Mouse (Mus musculus) heart, postnatal 0 days (tissue): ENCODE measurements around the gene Lrrc3. TPM values are rescaled to one million over a fixed set of nuclear protein-coding genes. Genes with fewer than 3 reads are reported as not detected.

Source experiments
- ATAC-seq: fragments of 200-750 bp; cut with Nextera tagmentation; 2 replicates; pipeline ENCODE4 v1.8.0; 2017; ENCODE audit warnings: low read depth, moderate number of reproducible peaks, moderate library complexity; ENCODE audit not compliant: insufficient read depth
- DNase-seq: peaks from one replicate; pipeline ENCODE4 v3.0.0-alpha.2; 2016; ENCODE audit warnings: low spot score
- H3K27ac ChIP-seq: fragments of 300-500 bp; sonication (generic); 2 replicates; pipeline ENCODE4 v1.5.1; 2014; ENCODE audit warnings: low read depth, mild to moderate bottlenecking
- H3K27me3 ChIP-seq: fragments of 300-500 bp; sonication (generic); 2 replicates; pipeline ENCODE4 v1.6.1; 2014; ENCODE audit warnings: low read length, mixed read lengths; ENCODE audit not compliant: control insufficient read depth, insufficient read depth
- H3K36me3 ChIP-seq: fragments of 300-500 bp; sonication (generic); replicated peaks from 2 replicates; pipeline ENCODE4 v1.6.1; 2014; ENCODE audit warnings: low read length, mixed read lengths; ENCODE audit not compliant: control insufficient read depth, insufficient read depth
- H3K4me1 ChIP-seq: fragments of 300-500 bp; sonication (generic); 2 replicates; pipeline ENCODE4 v1.6.1; 2014; ENCODE audit warnings: antibody characterized with exemption; ENCODE audit not compliant: control insufficient read depth, insufficient read depth
- H3K4me2 ChIP-seq: fragments of 300-500 bp; sonication (generic); 2 replicates; pipeline ENCODE4 v1.6.1; 2014; ENCODE audit warnings: low read depth, mild to moderate bottlenecking, low read length, moderate library complexity
- H3K4me3 ChIP-seq: fragments of 300-500 bp; sonication (generic); 2 replicates; pipeline ENCODE4 v1.5.1; 2014; ENCODE audit warnings: low read depth, low read length
- H3K9ac ChIP-seq: fragments of 300-500 bp; sonication (generic); replicated peaks from 2 replicates; pipeline ENCODE4 v1.6.1; 2014; ENCODE audit warnings: low read depth, low read length, mixed read lengths
- H3K9me3 ChIP-seq: fragments of 300-500 bp; sonication (generic); replicated peaks from 2 replicates; pipeline ENCODE4 v1.6.1; 2016; ENCODE audit warnings: low read length; ENCODE audit not compliant: control insufficient read depth
- CTCF ChIP-seq: IDR thresholded peaks from 2 replicates; pipeline ENCODE4 v1.5.1; 2016; ENCODE audit warnings: antibody characterized with exemption, control low read depth, low read depth
- EP300 ChIP-seq: IDR thresholded peaks from 2 replicates; pipeline ENCODE4 v1.6.1; 2016; ENCODE audit warnings: antibody characterized with exemption, low read depth
- WGBS: fragments of 180-500 bp; shearing (Covaris S2); extraction: QIAGEN DNeasy Blood & Tissue Kit; methylation state at CpG from one replicate; pipeline ENCODE4 v1.1.7; 2014; 5-methylcytosine and 5-hydroxymethylcytosine counted together
- polyA plus RNA-seq: library from polyadenylated mRNA; unstranded; fragments of >200 nt; fragmentation: Nextera tagmentation; extraction: Ambion mirVana; gene quantifications from 2 replicates; pipeline ENCODE4 v1.2.1, GENCODE M21; 2015
- total RNA-seq: library from RNA; depleted of rRNA; stranded (reverse); fragments of >200 nt; gene quantifications from 2 replicates; pipeline ENCODE4 v1.2.3, GENCODE M21; 2014; ENCODE audit warnings: low replicate concordance

Lrrc3 gene
- total and polyA plus RNA-seq, 2 experiments from 2014 or later = 0.63 to 2.5 TPM

- 5% methylated on average over 14 of the region's 14 CpGs for WGBS
- Histone ChIP-seq H3K4me3 (peak overlapping the region; percentile 59), H3K36me3 (no peaks in the 10 kb centered on the region), H3K4me2 (peak overlapping the region; percentile 98), H3K4me1 (0 out of 2 replicates have a peak, but pooled peaks cover 6% of the 10 kb centered on the region), H3K27me3 (peaks cover 24% of the 10 kb centered on the region), H3K27ac (no peak overlapping the region), H3K9ac (peak overlapping the region; percentile 37), H3K9me3 (0 out of 2 replicates have a peak, but pooled peaks cover 8% of the 10 kb centered on the region)
- no peak for DNase-seq
- TF ChIP-seq CTCF (no peak), EP300 (no peak)
- ATAC-seq = peak; percentile 32; the same call in 1 of the 2 replicates
These were observed 495 bp downstream of the Lrrc3 start for GRCm38 (mm10) chr10:77901871-77902210.

GRCm38 (mm10) chr10:77900903-77901818 is 1.2 kb downstream of the Lrrc3 start:
- H3K27me3 ChIP-seq = peaks cover 24% of the 10 kb centered on the region
- 0 out of 2 replicates have a peak, but pooled peaks cover 6% of the 10 kb centered on the region for H3K4me1 ChIP-seq
- H3K4me3 ChIP-seq = no peak overlapping the region
- no peaks in the 10 kb centered on the region for H3K36me3 ChIP-seq
- H3K9ac ChIP-seq = no peak overlapping the region
- no peak for ATAC-seq
- TF ChIP-seq CTCF (no peak), EP300 (no peak)
- 0 out of 2 replicates have a peak, but pooled peaks cover 8% of the 10 kb centered on the region for H3K9me3 ChIP-seq
- no peak for DNase-seq
- 82% methylated on average over 27 of the region's 27 CpGs for WGBS
- no peak overlapping the region for H3K27ac ChIP-seq
- H3K4me2 ChIP-seq = no peak overlapping the region

GRCm38 (mm10) chr10:77900126-77900525 is 2.2 kb downstream of the Lrrc3 start:
- H3K4me2 ChIP-seq = no peak overlapping the region
- H3K4me1 ChIP-seq = 0 out of 2 replicates have a peak, but pooled peaks cover 6% of the 10 kb centered on the region
- H3K4me3 ChIP-seq = no peak overlapping the region
- H3K27ac ChIP-seq = no peak overlapping the region
- H3K9ac ChIP-seq = no peak overlapping the region
- H3K9me3 ChIP-seq = 0 out of 2 replicates have a peak, but pooled peaks cover 4% of the 10 kb centered on the region
- H3K27me3 ChIP-seq = peaks cover 24% of the 10 kb centered on the region
- DNase-seq = no peak
- TF ChIP-seq CTCF (no peak), EP300 (no peak)
- WGBS = 82% methylated on average over 7 of the region's 7 CpGs
- no peaks in the 10 kb centered on the region for H3K36me3 ChIP-seq
- no peak for ATAC-seq

- H3K27ac ChIP-seq = no peak overlapping the region
These were observed 6.8 kb downstream of the Lrrc3 start for GRCm38 (mm10) chr10:77895562-77895961.

GRCm38 (mm10) chr10:77890987-77891565 is 11.3 kb downstream of the Lrrc3 start:
- H3K9ac ChIP-seq = no peak overlapping the region
- ATAC-seq = no peak
- H3K4me2 ChIP-seq = no peak overlapping the region
- no peaks in the 10 kb centered on the region for H3K27me3 ChIP-seq
- TF ChIP-seq CTCF = no peak
- TF ChIP-seq EP300 = no peak
- H3K36me3 ChIP-seq = no peaks in the 10 kb centered on the region
- H3K4me1 ChIP-seq = no peaks in the 10 kb centered on the region
- H3K9me3 ChIP-seq = no peaks in the 10 kb centered on the region
- no peak overlapping the region for H3K27ac ChIP-seq
- 73% methylated on average over 8 of the region's 8 CpGs for WGBS
- DNase-seq = no peak
- H3K4me3 ChIP-seq = no peak overlapping the region

More at GRCm38 (mm10) chr10:77895562-77895961, 6.8 kb downstream of the Lrrc3 start:
- no peak overlapping the region for H3K4me2 ChIP-seq
- 32% methylated on average over 5 of the region's 5 CpGs for WGBS
- H3K9ac ChIP-seq = no peak overlapping the region
- H3K4me3 ChIP-seq = no peak overlapping the region
- no peaks in the 10 kb centered on the region for H3K9me3 ChIP-seq
- ATAC-seq = no peak
- no peaks in the 10 kb centered on the region for H3K27me3 ChIP-seq
- DNase-seq = no peak
- no peaks in the 10 kb centered on the region for H3K4me1 ChIP-seq
- no peaks in the 10 kb centered on the region for H3K36me3 ChIP-seq
- TF ChIP-seq EP300 (no peak), CTCF (no peak)
